Mouse (Mus musculus) G1E (cell line): ENCODE data around the gene Gcn1l1.

Experiments
- CTCF ChIP-seq: IDR thresholded peaks from 2 replicates; pipeline ENCODE4 v1.5.1; 2012; ENCODE audit warnings: low read depth, low read length, inconsistent platforms, mixed read lengths
- GATA1 ChIP-seq: IDR thresholded peaks from 2 replicates; pipeline ENCODE4 v1.6.1; 2012; ENCODE audit warnings: borderline replicate concordance, low read length, inconsistent platforms, mixed read lengths
- POLR2AphosphoS5 ChIP-seq: IDR thresholded peaks from 2 replicates; pipeline ENCODE4 v1.6.1; 2012; ENCODE audit warnings: low read depth, low read length, inconsistent platforms; ENCODE audit not compliant: insufficient replicate concordance
- TAL1 ChIP-seq: conservative IDR thresholded peaks from 2 replicates; pipeline ENCODE4 v1.6.1; 2012; ENCODE audit warnings: low read depth, low read length, inconsistent platforms, mixed read lengths

DNA sequence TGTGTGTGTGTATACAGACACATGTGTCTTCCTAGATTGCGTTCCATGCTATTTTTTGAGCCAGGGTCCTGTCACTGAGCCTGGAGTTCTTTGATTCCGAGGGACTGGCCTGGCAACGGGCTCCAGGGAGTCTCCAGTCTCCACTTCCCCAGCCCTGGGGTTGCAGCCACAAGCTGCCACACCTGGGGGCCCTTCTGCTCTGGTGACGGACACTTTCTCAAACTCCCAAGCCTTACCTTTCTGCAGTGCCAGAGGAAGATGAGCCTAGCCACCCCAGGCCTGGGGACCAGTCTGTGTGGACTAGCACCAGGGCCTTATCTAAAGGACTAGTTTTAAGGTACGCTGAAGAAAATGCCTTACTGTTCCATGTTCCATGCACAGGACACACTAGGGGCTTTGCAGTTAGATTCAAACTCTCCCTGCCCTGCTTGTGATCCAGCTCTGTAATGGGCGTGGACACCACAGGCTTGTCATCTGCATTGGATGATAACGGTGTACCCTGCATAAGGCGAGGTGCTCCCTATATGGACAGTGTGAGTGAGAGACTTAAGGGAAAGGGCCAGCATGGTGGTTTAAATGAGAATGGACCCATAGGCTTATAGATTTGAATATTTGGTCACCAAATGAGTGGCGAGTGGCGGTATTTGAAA, 61.3 kb downstream of the Gcn1l1 start:
- TF ChIP-seq CTCF, result no peak
- no peak for TF ChIP-seq GATA1
- peak; percentile 74 for TF ChIP-seq TAL1
- TF ChIP-seq POLR2AphosphoS5, result no peak
